Mouse (Mus musculus): ENCODE measurements around the gene Mycn. TPM values are rescaled to one million over a fixed set of nuclear protein-coding genes. Genes with fewer than 3 reads are reported as not detected.
A peak's percentile ranks its signal among the peaks of the same experiment; 100 is the strongest.

The Mycn gene
- total RNA-seq (2015) (0.64 and 2.5 TPM in 2 replicates), total RNA-seq (2017) (0.71 and 2.3 TPM in 2 replicates)

DNA sequence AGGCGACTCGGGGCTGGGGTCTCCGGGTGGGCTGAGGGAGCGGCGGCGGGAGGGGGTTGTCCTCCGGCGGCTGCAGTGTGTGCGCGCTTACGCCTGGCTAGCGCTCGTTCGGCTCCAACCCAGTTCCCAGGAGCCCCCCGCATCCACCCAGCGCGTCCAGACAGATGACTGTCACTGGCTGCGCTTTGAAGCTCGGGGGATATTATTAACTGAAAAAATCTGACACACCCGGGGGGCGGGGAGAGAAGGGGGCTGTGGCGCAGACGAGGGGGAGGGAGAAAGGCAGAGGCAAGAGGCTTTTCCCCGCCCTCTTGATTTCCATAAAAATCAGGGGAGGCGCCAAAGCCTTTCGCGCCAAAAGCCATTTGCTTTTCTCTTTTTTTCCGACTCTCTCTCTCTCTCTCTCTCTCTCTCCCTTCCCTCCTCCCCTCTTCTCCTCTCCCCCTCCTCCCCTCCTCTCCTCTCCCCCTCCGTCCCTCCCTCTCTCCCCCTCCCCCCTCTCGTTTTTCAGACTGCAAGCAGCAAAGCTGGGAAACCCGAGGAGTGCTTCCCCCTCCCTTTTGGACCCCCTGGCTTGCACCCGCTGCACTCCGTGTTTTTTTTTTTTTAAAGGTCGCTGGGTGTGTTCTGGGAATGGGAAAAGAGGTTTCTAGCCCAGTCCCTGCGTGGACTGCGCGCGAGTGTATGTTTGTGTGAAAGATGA is at the start of gene Mycn:
Mycn (minus strand) TSS at position 254 of the 703 bp plus-strand sequence.
- ATAC-seq (replicated peaks; ENCODE audit: poor library complexity), result peak; percentile 42

DNA sequence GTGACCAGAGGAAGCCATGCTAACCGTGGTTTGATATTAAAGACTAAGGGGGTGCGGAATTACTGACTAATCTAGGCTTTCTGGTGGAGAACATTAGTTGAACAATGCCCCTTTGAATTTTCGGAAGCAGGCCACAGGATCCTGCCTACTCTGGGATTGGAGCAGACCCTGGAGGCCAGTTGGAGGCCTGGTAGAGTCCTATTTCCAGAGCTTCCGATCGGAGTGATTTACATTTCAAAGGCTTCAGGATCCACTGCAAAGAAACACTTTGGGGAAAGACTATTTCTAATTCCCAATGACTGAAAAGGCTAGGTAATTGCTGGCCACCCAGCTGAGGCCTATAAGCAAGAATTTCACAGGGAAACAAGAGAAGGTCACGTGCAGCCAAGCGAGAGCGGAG is 45.7 kb upstream of the Mycn start:
- no peak for ATAC-seq (replicated peaks; ENCODE audit: poor library complexity)

DNA sequence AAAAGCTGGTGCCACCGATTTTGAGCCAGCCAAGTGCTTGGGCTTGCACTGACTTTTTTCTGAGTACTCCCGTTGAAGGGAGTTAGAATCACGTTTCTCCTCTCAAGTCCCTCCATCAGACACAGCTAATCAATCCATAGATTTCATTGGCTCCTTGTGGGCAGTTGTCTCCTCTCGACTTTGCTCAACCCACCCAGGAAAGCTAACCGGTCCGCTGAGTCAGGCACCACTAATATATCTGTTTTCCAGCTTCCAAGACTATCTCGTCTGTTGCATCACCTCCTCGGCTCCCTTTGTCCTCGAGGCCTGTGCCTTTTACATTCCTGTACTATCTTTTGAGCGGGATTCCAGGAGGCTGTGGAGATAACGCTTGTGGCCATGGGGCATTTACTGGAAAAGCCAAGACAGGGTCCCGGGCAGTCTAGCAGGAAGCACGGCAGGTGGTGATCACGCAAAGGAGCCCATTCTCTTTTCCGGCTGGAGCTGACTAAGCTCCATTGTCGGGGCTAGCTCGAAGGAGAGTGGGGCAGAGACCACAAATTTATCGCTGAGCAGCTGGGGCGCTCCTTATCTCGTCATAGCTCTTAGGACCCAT is 45.0 kb upstream of the Mycn start:
- ATAC-seq (replicated peaks; ENCODE audit: poor library complexity), result no peak

DNA sequence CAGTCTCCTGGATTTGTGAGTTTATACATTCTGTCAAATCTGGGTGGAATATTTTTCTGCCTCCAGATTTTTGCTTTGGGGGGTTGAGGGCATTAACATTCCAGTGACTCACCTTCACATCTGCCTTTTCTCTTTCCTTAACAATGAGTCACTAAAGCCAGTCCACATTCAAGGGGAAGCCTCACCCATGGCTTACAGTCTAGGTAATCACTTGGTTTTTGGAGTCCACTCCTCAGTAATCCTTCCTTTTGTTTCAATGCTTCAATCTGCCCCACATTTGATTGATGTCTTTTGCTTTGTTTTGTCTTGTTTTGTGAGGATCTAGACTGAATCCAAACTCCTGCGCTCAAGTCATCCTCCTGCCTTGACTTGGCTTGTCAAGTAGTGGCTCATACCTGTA is 41.3 kb upstream of the Mycn start:
- ATAC-seq (replicated peaks; ENCODE audit: poor library complexity), result no peak

DNA sequence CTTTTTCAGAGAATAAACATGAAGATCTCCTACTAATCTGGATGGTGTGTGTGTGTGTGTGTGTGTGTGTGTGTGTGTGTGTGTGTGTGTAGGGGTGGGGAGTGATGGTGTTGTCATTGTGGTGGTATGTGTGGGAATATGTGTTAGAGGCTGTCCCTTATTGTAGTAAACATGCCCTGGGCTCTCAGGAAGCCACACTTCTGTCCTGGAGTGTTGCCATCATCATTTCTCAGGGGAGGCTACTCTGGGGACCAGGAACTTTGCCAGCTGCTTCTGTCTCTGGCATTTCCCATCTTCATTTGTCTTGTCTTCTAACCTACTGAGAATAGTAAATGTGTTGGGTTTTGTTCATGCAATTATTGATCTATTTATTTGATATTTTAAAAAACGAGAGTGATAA is 33.7 kb upstream of the Mycn start:
- ATAC-seq (replicated peaks; ENCODE audit: poor library complexity), result no peak

DNA sequence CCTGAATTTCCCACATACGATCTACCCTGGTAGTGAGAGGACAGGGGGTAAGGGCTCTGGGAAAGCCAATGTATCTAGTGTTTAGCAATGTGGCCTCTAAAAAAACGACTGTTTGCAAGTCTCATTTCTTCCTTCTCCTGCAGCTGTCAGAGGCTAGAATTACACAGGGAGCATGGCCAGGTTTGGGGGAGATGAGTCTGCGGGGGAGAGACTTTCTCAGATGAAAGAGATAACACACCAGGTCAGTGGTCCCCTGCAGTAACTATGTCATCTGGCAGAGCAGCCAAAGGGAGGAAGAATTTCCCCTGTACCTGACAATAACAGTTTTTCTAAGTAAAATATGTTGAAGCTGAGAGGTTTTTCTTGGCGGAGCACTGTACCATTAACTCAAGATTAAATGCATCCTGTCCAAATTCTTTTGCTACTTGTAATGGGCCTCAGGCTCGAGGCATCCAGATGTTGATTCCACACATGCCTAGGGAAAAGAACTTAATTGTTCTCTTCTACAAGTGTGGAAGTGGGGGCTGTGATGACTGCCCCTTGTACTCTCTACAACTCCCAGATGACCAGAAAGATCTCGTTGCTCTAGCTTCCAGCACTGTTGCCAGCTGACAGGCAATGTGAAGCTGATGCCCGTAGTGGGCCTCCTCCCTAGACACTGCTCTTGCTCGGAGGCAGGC is 31.2 kb upstream of the Mycn start:
- ATAC-seq (replicated peaks; ENCODE audit: poor library complexity), result no peak

DNA sequence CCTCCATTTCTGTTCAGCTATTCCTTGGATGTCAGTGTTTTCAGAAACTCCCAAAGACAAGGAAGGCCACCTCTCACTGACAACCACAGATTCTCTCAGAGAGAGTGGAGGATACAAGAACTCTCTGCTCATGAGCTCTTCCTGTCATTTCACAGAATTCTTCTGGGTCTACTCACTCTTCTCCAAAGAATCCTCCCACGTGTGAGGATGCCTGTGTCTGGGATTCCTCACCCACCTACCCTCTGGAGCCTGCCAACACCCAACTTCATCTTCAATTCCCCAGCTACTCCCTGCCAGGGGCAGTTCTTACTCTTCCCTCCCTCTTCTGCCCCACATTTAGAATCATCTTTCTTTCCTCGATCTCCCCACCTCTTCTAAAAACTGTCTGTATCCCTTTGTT is 26.2 kb upstream of the Mycn start:
- ATAC-seq (replicated peaks; ENCODE audit: poor library complexity), result no peak

DNA sequence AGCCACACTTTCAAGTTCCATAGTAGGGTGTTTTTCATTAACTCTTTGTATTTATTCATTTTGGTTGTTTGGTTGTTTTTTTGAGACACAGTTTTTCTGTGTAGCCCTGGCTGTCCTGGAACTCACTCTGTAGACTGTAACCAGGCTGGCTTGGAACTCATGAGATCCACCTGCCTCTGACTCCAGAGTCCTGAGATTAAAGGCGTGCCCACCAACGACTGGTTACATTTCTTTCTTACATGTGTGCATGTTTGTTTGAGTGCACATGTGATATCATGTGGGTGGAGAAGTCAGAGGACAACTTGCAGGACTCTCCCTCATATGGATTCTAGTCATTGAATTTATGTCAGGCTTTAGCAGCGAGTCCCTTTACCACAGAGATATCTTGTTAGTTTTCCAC is 23.1 kb upstream of the Mycn start:
- ATAC-seq (replicated peaks; ENCODE audit: poor library complexity), result no peak

DNA sequence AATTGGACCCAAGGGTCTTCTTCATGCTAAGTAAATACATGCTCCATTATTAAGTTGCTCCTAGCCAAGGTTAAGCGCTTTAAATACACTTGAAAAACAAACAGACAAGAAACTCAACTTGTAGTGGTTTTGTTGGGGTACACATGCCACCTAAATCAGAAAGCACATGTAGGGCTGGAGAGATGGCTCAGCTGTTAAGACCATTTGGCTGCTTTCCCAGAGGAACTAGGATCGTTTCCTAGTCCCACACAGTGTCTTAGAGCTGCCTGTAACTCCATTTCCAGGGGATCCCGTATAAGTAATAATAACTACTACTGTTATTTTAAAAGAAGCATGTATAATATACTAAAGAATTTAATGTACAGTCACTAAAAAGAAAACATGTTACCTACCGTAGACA is 5.9 kb upstream of the Mycn start:
- no peak for ATAC-seq (replicated peaks; ENCODE audit: poor library complexity)

DNA sequence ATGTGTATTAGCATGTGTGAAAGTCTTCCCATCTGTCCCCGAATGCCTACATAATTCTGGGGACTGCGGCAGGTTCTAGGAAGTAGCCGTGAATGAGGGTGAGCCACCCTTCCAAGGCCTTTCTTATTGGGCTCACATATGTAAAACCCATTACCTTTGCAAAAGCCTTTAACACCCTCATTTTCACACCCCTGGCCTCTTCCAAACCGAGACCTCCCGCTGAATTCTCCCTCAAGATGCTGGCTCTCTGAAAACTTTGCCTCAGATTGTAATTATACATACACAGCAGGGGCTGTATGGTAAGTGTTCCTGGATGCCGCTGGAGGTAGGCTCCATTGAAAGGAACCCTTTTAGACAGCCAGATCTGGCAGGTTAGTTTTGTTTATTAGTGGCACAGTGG is 1.6 kb upstream of the Mycn start:
- ATAC-seq (replicated peaks; ENCODE audit: poor library complexity), result no peak

DNA sequence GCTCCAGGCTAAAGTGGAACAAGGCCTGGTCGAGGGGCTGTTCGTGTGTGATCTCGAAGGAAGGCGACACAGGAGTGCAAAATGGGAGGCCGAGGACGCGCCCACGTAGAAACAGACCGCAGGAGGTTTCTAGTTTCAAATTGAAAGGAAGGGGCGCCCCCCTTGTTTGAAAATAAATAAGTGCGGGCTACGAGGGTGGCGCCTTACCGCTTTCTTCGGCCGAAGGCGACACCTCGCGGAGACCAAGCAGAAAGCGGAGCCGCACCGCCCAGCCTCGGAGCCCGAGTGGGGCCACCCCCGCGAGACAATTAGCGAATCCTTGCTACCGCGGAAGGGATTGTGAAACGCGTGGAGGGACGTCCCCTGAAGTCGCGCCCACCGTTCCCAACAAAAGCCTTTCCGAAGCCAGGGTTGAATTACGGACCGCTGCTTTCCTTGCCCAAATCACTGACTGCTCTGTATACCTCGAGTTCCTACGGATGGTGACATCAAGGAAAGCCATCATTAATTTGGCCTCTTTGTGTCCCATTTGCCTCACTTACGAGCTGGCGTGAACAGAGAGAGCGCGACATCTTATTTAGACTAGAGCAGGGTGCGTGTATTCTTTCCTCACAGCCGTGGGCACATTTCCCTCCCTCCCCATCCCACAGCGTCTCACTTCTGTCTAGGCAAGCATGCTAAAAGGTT is 793 bp upstream of the Mycn start:
- ATAC-seq (replicated peaks; ENCODE audit: poor library complexity), result peak; percentile 64

DNA sequence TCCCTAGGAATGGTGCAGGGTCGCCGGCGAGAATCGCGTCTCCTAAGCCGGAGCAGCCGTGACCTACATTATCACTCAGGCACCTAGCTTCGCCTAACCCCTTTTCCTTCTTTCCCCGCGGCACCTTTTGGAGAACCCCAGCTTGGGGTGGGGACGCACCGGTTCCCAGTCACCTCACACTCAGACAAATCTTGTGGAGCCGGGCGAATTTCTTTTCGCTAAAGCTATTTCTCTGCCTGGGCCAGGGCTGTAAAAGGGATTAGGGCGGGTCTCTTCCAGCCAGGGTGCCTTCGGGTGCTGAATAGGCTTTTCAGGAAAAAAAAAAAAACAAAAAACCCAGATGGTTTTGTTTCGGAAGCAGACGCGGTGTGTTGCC is 597 bp downstream of the Mycn start:
- ATAC-seq (replicated peaks; ENCODE audit: poor library complexity), result no peak

DNA sequence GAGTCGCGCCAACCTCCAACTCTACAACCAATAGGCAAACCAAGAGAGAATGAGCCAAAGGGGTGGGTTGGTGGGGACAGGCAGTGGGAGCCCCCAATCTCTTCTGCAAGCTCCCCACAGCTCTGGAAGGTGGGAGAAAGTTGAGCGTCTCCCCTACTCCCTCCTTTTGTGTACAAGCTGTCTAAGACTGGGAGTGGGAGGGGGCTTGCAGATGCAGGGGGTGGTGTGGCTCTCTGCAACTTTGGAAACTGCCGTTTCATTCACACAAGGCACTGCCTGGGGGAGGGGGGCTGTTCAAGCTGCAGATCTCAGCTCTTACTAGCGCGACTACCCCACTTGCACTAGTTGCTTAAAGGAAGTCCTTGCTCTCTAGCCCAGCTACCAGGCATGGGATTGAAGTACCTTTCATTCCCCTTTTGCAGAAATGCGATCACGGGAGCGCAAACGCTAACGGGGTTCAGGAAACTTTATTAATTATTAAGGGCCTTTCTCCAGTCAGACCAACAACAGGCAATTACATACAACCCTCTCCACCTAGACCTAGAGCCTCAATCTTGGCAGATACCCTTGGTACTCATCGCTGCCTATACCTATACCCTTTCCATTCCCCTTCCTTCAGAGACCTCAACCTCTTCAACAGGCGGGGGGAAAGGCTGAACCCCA is 1.1 kb downstream of the Mycn start:
- ATAC-seq (replicated peaks; ENCODE audit: poor library complexity), result no peak

DNA sequence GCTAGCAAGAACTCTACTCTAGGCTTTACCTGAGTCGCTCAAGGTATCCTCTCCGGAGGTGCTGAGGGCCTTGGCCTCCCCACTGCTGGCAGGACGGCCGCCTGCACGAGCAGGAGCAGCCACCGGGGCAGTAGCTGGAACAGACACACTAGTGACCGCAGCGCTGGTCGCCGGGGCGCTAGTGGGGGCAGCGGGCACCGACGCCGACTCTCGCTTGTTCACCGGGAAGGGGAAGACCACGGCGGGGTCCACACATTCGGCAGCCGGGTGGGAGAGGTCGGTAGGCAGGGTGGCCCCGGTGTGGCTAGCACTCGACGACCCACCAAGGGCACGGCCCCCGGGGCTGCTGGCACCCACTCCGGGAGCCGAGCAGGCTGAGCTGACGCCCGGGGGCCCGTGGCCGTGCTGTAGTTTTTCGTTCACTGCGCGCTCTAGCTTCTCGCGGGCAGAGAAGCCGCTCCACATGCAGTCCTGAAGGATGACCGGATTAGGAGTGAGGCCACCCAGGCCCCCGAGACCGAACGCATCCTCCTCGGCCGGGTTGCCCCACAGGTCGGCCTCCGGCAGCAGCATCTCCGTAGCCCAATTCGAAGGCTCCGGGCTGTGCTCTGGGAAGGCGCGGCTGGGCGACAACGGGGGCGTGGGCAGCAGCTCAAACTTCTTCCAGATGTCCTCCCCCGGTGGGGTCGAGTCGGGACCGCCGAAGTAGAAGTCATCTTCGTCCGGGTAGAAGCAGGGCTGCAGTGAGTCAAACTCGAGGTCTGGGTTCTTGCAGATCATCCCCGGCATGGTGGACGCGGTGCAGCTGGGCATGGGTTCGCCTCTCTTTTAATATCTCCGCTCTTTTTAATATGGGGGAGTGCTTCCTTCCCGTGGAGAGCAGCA is 1.9 kb downstream of the Mycn start:
- no peak for ATAC-seq (replicated peaks; ENCODE audit: poor library complexity)

DNA sequence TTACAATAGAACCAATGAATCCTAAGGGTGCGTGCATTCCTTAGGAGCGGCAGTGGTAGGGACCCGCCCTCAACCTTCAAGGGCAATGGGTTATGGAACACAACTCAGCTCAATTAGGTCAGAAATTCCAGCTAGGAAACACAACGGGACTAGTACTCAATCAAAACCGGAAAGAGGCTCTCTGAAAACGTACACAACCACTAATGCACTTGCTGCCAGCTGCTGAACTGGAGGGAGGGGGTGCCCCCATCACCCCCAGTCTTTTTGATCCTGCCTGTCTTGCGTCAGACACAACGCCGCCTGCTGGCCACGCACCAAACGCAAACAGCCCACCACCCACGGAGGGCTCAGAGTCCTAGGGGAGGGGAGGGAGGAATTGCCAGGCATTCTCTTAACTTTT is 2.9 kb downstream of the Mycn start:
- ATAC-seq (replicated peaks; ENCODE audit: poor library complexity), result 0 out of 2 replicates have a peak, but pooled peaks have one; percentile 15

DNA sequence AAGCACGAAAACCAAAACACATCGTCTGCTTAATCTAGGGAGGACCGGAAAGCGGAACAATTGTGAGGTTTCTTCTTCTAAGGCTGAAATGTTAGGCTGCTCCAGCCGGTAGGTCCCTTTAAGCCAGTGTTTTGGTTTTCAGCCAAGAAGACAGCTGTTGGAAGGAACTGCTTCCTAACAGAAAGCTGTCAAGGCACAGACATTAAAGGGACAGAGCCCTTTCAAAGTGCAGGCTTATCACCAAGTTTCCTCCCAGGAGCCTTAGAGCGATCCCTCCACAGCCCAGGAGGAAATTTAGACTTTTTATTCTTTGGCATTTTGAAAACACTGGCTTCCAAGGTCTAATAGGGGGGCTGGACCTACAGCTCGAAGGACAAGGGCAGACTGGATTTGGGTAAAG is 3.4 kb downstream of the Mycn start:
- peak; percentile 14 for ATAC-seq (replicated peaks; ENCODE audit: poor library complexity)

DNA sequence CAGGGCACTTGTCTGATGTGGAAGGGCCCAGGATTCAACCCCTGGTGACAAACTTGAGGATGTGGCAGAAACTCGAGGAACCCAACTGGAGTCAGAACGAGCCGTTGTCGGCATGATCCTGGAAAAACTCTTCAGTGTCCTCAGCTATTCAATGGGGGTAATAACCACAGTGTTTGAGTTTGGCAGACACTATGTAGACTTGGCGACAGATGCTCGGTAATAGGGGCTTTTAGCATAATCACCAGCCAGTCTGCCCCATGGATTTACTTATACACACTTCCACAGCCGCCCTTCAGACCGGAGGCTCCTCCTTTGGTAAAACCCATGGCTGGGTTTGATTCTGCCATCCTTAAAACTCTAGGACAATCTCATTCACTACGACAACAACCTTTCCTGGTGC is 4.0 kb downstream of the Mycn start:
- no peak for ATAC-seq (replicated peaks; ENCODE audit: poor library complexity)

DNA sequence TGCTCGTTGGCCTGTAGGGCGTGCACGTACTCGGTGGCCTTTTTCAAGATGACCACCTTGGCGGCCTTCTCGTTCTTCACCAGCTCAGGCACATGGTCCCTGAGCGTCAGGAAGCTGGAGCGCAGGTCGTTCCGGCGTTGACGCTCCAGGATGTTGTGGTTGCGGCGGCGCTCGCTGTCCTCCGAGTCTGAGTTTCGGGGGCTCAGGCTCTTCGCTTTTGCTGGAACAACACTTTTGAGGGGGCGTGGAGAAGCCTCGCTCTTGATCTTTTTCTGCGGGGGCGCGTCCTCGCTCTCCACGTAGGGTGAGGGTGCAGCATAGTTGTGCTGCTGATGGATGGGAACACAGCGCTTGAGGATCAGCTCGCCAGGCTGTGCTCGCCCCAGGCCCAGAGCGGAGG is 4.6 kb downstream of the Mycn start:
- peak; percentile 18; the same call in 1 of the 2 replicates for ATAC-seq (replicated peaks; ENCODE audit: poor library complexity)

DNA sequence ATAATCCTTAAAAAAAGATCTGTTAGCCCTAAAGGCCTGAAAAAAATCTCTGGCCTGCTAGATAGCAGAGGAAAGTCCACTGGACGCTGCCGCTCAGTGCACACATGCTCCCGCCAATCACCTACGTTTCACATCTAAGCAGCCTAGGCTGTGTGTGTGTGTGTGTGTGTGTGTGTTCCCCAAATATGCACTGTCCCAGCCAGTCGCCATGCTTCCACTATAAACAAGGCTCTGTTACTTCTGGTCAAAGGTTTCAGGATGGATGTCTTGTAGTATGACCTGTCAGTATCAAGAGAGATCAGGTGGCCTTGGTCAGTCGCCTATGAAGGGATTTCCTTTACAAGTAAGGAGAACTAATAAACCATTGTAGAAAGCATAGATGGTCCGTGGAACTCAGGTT is 9.5 kb downstream of the Mycn start:
- ATAC-seq (replicated peaks; ENCODE audit: poor library complexity), result no peak

DNA sequence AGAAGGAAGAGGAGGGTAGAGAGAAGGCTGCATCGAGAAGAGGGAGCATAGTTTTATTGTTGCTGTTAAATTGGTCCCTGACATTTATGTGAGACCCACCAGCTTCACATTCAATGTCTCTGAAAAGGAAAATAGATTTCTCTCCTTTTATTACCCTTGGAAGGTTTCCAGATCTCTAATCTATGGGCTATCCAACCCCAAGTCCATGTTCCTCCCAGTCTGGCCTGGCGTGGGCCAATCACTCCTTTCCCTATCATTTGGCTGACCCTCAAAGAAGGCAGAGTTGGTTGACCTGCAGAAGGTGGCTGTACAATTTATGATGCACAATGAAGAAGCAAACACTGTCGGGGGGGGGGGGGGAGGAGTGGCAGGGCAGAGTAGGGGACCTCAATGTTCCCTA is 13.5 kb downstream of the Mycn start:
- no peak for ATAC-seq (replicated peaks; ENCODE audit: poor library complexity)
